In the genomic region with DNA sequence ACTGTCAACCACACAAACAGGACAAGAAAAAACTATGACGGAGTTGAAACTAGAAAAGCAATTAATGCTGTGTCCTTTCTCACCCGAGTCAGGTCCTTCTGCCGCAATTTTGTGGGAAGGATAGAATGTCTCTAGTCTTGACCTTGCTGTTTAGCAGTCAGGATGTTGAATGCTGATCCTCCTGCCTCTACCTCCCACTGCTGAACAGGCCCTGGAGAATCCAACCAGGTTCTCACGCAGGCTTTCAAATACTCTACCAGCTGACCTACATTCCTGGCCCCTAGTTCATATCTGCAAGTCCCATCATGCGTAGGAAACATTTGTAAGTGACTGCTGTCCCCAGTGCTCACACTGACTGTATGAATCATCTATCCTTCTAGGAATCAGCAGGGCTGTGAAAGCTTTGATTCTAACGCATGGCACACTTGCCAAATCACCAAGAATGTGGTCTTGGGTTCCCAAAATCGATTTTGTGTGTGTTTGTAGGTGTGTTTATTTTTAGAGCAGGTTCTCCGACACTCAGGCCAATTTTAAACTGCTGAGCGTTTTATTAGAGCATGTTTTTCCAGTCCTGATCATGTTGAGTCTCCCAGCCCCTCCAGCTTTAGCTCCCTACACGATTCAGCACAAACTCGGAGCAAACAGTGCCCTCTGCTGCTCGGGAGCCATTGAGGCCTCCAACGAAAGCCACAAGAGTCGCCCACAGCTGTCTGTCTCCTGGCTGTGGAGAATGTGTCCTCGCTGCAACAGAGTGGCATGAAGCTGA, we compare ENCODE assay signal across 9 mouse cellular contexts.
DNase-seq lines count a peak whose midpoint lies in the region; ATAC-seq and TF ChIP-seq lines count a peak whose summit lies in the region.
"Had no signal": no experiment of that assay in that cellular context is flagged by ENCODE, and none has a peak within 500 bp of the region (broad histone marks: within the 10 kb centered on the region; RNA-seq: fewer than 3 reads in every experiment).

No protein-coding gene starts in this region.

- no peaks in the 10 kb centered on the region for H3K36me3 ChIP-seq in neural tube, embryonic 15.5 days
- H3K36me3 ChIP-seq in kidney, postnatal 0 days (ENCODE audit: insufficient read depth, low read length), result no peaks in the 10 kb centered on the region
- H3K36me3 ChIP-seq in liver, embryonic 14.5 days (replicated peaks; ENCODE audit: control insufficient read depth, insufficient read depth, low read depth), result no peaks in the 10 kb centered on the region
- H3K36me3 ChIP-seq: lung, embryonic 15.5 days had no signal

- peak; percentile 55 for DNase-seq in neural tube, embryonic 10.5 days (ENCODE audit: extremely low spot score, low spot score)
- DNase-seq in cerebellum, adult 8-10 months, result peak; percentile 33
- peak; percentile 34 to 74 for DNase-seq in frontal cortex, adult 2 months (ENCODE audit: extremely low spot score in 1 of 2, low spot score in 1 of 2)
- peak; percentile 77 for DNase-seq in kidney, postnatal 0 days (ENCODE audit: low spot score)
- no peak for DNase-seq in liver, embryonic 14.5 days (ENCODE audit: low read depth in 3 of 3, low spot score in 3 of 3)
- peak; percentile 86 for DNase-seq in retina, postnatal 1 day
- DNase-seq in urinary bladder, postnatal 25 days (ENCODE audit: low spot score), result peak; percentile 47

- no peaks in the 10 kb centered on the region for H3K27me3 ChIP-seq in neural tube, embryonic 15.5 days (replicated peaks)
- no peaks in the 10 kb centered on the region for H3K27me3 ChIP-seq in kidney, postnatal 0 days (ENCODE audit: insufficient read depth, low read length)
- H3K27me3 ChIP-seq in liver, embryonic 14.5 days (ENCODE audit: control insufficient read depth, insufficient read depth, low read length), result no peaks in the 10 kb centered on the region
- H3K27me3 ChIP-seq: lung, embryonic 15.5 days had no signal

- no peaks in the 10 kb centered on the region for H3K9me3 ChIP-seq in neural tube, embryonic 15.5 days (replicated peaks)
- H3K9me3 ChIP-seq in kidney, postnatal 0 days (replicated peaks; ENCODE audit: low read length), result no peaks in the 10 kb centered on the region
- H3K9me3 ChIP-seq in liver, embryonic 14.5 days (ENCODE audit: control insufficient read depth, low read length), result no peaks in the 10 kb centered on the region
- H3K9me3 ChIP-seq: lung, embryonic 15.5 days had no signal

- no peak overlapping the region for H3K4me2 ChIP-seq in neural tube, embryonic 15.5 days
- no peak overlapping the region for H3K4me2 ChIP-seq in kidney, postnatal 0 days (ENCODE audit: low read length)
- H3K4me2 ChIP-seq in liver, embryonic 14.5 days (ENCODE audit: low read depth), result no peak overlapping the region
- H3K4me2 ChIP-seq: lung, embryonic 15.5 days had no signal

- 47% methylated on average over 15 of the region's 15 CpGs for WGBS in neural tube, embryonic 15.5 days
- 35% methylated on average over 15 of the region's 15 CpGs for whole genome bisulfite sequencing in kidney, postnatal 0 days
- 33% methylated on average over 15 of the region's 15 CpGs for WGBS in liver, embryonic 14.5 days (ENCODE audit: insufficient replicate concordance)

- H3K27ac ChIP-seq in neural tube, embryonic 15.5 days (replicated peaks), result no peak overlapping the region
- H3K27ac ChIP-seq in kidney, postnatal 0 days, result no peak overlapping the region
- H3K27ac ChIP-seq in liver, embryonic 14.5 days, result no peak overlapping the region
- H3K27ac ChIP-seq: lung, embryonic 15.5 days had no signal

- no peak for ATAC-seq in neural tube, embryonic 15.5 days (ENCODE audit: low FRiP score)
- ATAC-seq in kidney, postnatal 0 days (replicated peaks; ENCODE audit: low FRiP score, low read depth), result no peak
- ATAC-seq in liver, embryonic 14.5 days (ENCODE audit: insufficient read depth), result no peak

- H3K4me3 ChIP-seq in neural tube, embryonic 15.5 days (replicated peaks), result no peak overlapping the region
- no peak overlapping the region for H3K4me3 ChIP-seq in kidney, postnatal 0 days (replicated peaks; ENCODE audit: low read depth, low read length)
- H3K4me3 ChIP-seq in liver, embryonic 14.5 days (ENCODE audit: insufficient read depth in 1 of 2, low read depth in 2 of 2, low read length in 2 of 2), result no peak overlapping the region
- H3K4me3 ChIP-seq: lung, embryonic 15.5 days had no signal

- peak; percentile 79 for TF ChIP-seq CTCF in kidney, postnatal 0 days (IDR thresholded peaks at IDR 0.05; ENCODE audit: low read depth)
- TF ChIP-seq CTCF in liver, embryonic 14.5 days (IDR thresholded peaks at IDR 0.05; ENCODE audit: low read depth), result peak; percentile 59

- H3K9ac ChIP-seq in neural tube, embryonic 15.5 days (replicated peaks), result no peak overlapping the region
- H3K9ac ChIP-seq in kidney, postnatal 0 days (ENCODE audit: low read depth, low read length), result no peak overlapping the region
- H3K9ac ChIP-seq in liver, embryonic 14.5 days (replicated peaks), result no peak overlapping the region
- H3K9ac ChIP-seq: lung, embryonic 15.5 days had no signal

- H3K4me1 ChIP-seq in neural tube, embryonic 15.5 days, result no peaks in the 10 kb centered on the region; the same call in 1 of the 2 replicates
- no peaks in the 10 kb centered on the region for H3K4me1 ChIP-seq in kidney, postnatal 0 days (replicated peaks; ENCODE audit: insufficient read depth, low read length)
- H3K4me1 ChIP-seq in liver, embryonic 14.5 days (replicated peaks; ENCODE audit: control insufficient read depth in 2 of 2, insufficient read depth in 2 of 2, low read length in 1 of 2), result no peaks in the 10 kb centered on the region
- H3K4me1 ChIP-seq: lung, embryonic 15.5 days had no signal

- no peak for TF ChIP-seq EP300 in liver, embryonic 14.5 days (IDR thresholded peaks at IDR 0.05; ENCODE audit: low read depth)

Comparison
In these comparisons a context has a peak if more than half of its experiments do, and no peak if none do; other contexts are left out.
1. DNase-seq: peak in neural tube, embryonic 10.5 days (single experiment), cerebellum, adult 8-10 months (single experiment), frontal cortex, adult 2 months (2 of 2), kidney, postnatal 0 days (single experiment), retina, postnatal 1 day (single experiment) and urinary bladder, postnatal 25 days (single experiment); none in liver, embryonic 14.5 days (0 of 3).